Mouse (Mus musculus): Measurements from ENCODE around the gene Cyp11a1.

GRCm38 (mm10) chr9:58051937-58052336 is 45.7 kb downstream of the Cyp11a1 start:
- TF ChIP-seq CTCF (IDR thresholded peaks at IDR 0.05 in 2 of 3, conservative IDR thresholded peaks at IDR 0.05 in 1 of 3; ENCODE audit: control insufficient read depth in 1 of 3, insufficient read depth in 1 of 3, low read depth in 2 of 3, low read length in 3 of 3, poor library complexity in 1 of 3, severe bottlenecking in 1 of 3) (no peak), RCOR1 (IDR thresholded peaks at IDR 0.05; ENCODE audit: low read depth, low read length) (no peak)

Measured in MEL (cell line).